Mouse (Mus musculus) kidney, embryonic 14.5 days (tissue): ENCODE data around the gene Gnmt. TPM values are rescaled to one million over a fixed set of nuclear protein-coding genes. Genes with fewer than 3 reads are reported as not detected.

Source experiments
- polyA plus RNA-seq: library from polyadenylated mRNA; unstranded; fragments of >200 nt; fragmentation: Nextera tagmentation; extraction: Ambion mirVana; gene quantifications from 2 replicates; pipeline ENCODE4 v1.2.1, GENCODE M21; 2014

Gene Gnmt
- polyA plus RNA-seq, 1 experiment from 2014 or later = 0.43 TPM

Other genes starting within 250 kb of the Gnmt start
- gene Ttbk1, start 241.5 kb downstream of the Gnmt start, polyA plus RNA-seq = 0.04 and 0.11 TPM in 2 replicates
- gene Dnph1, start 232.5 kb downstream of the Gnmt start, polyA plus RNA-seq = 67.9 and 71.2 TPM in 2 replicates
- gene Cul9, start 182.8 kb downstream of the Gnmt start, polyA plus RNA-seq = 3.0 and 4.8 TPM in 2 replicates
- gene Srf, start 173.0 kb downstream of the Gnmt start, polyA plus RNA-seq = 10.3 and 12.8 TPM in 2 replicates
- 58.5 and 64.1 TPM in 2 replicates for gene Ptk7, start 99.7 kb downstream of the Gnmt start, polyA plus RNA-seq
- 22.0 and 31.5 TPM in 2 replicates for gene Klc4, start 83.1 kb downstream of the Gnmt start, polyA plus RNA-seq
- 121 and 141 TPM in 2 replicates for gene Mrpl2, start 82.9 kb downstream of the Gnmt start, polyA plus RNA-seq
- 40.7 and 42.6 TPM in 2 replicates for gene Cul7, start 78.8 kb downstream of the Gnmt start, polyA plus RNA-seq
- gene Rrp36, start 54.8 kb downstream of the Gnmt start, polyA plus RNA-seq = 54.0 and 66.5 TPM in 2 replicates
- 148 and 174 TPM in 2 replicates for gene Mea1, start 50.4 kb downstream of the Gnmt start, polyA plus RNA-seq
- 91.0 and 110 TPM in 2 replicates for gene Klhdc3, start 48.3 kb downstream of the Gnmt start, polyA plus RNA-seq
- gene Ppp2r5d, start 24.1 kb downstream of the Gnmt start, polyA plus RNA-seq = 61.1 and 99.9 TPM in 2 replicates
- 20.5 and 21.0 TPM in 2 replicates for gene Pex6, start 17.7 kb downstream of the Gnmt start, polyA plus RNA-seq
- gene Cnpy3, start 23.0 kb upstream of the Gnmt start, polyA plus RNA-seq = 61.7 and 71.5 TPM in 2 replicates
- 0.38 and 0.56 TPM in 2 replicates for gene Ptcra, start 34.5 kb upstream of the Gnmt start, polyA plus RNA-seq
- gene 2310039H08Rik, start 43.5 kb upstream of the Gnmt start, polyA plus RNA-seq = 73.6 and 92.5 TPM in 2 replicates
- gene Rpl7l1, start 53.5 kb upstream of the Gnmt start, polyA plus RNA-seq = 139 and 164 TPM in 2 replicates
- gene Bicral, start 129.3 kb upstream of the Gnmt start, polyA plus RNA-seq = 2.6 and 5.2 TPM in 2 replicates
- 71.0 and 82.1 TPM in 2 replicates for gene Tbcc, start 161.5 kb upstream of the Gnmt start, polyA plus RNA-seq
- 0.18 and 0.26 TPM in 2 replicates for gene Prph2, start 181.3 kb upstream of the Gnmt start, polyA plus RNA-seq